Mouse (Mus musculus) CH12.LX (cell line): Measurements from ENCODE around the gene Ajm1. TPM values are rescaled to one million over a fixed set of nuclear protein-coding genes. Genes with fewer than 3 reads are reported as not detected.

ENCODE experiments used
- DNase-seq: peaks from one replicate; pipeline ENCODE4 v3.0.0-alpha.2; 2013; ENCODE audit errors: extremely low read depth
- H3K27ac ChIP-seq: 2 replicates; pipeline ENCODE4 v1.5.1; 2012; ENCODE audit warnings: low read depth, mild to moderate bottlenecking, control low read depth, moderate library complexity; ENCODE audit not compliant: insufficient read depth
- H3K27me3 ChIP-seq: replicated peaks from 2 replicates; pipeline ENCODE3; 2012; ENCODE audit warnings: inconsistent platforms
- H3K36me3 ChIP-seq, 2 experiments: replicated peaks in 1 of 2; 2 replicates each; pipeline versions ENCODE3 to v1.6.1; 2012; ENCODE audit warnings: inconsistent platforms in 1 of 2, low read length in 1 of 2, mild to moderate bottlenecking in 1 of 2, mixed read lengths in 1 of 2, moderate library complexity in 1 of 2; ENCODE audit not compliant: control insufficient read depth in 1 of 2, insufficient read depth in 1 of 2
- H3K4me1 ChIP-seq, 2 experiments: 2 replicates each; pipeline ENCODE4 v1.6.1; 2012; ENCODE audit warnings: inconsistent platforms in 1 of 2, moderate library complexity in 1 of 2; ENCODE audit not compliant: insufficient read depth in 2 of 2, control insufficient read depth in 1 of 2
- H3K4me2 ChIP-seq: 2 replicates; pipeline ENCODE4 v1.6.1; 2012; ENCODE audit warnings: low read depth, mild to moderate bottlenecking, control low read depth; ENCODE audit not compliant: poor library complexity, insufficient read depth, severe bottlenecking
- H3K4me3 ChIP-seq, 3 experiments: fragments of 150-350 bp in 1 of 3; sonication (generic) in 1 of 3; replicated peaks in 1 of 3; 2 replicates each; pipeline versions ENCODE3 to v1.5.1; 2011 to 2012; ENCODE audit warnings: low read depth in 2 of 3, low read length in 2 of 3, mild to moderate bottlenecking in 2 of 3, moderate library complexity in 2 of 3, control low read depth in 1 of 3, improper control_type of control experiment in 1 of 3, inconsistent platforms in 1 of 3, mixed read lengths in 1 of 3; ENCODE audit not compliant: poor library complexity in 1 of 3
- H3K79me2 ChIP-seq: replicated peaks from 2 replicates; pipeline ENCODE4 v1.6.1; 2012; ENCODE audit warnings: mild to moderate bottlenecking, moderate library complexity; ENCODE audit not compliant: control insufficient read depth, poor library complexity, insufficient read depth, severe bottlenecking; ENCODE audit errors: extremely low read depth
- H3K9ac ChIP-seq: 2 replicates; pipeline ENCODE4 v1.6.1; 2012; ENCODE audit warnings: low read depth, mild to moderate bottlenecking, control low read depth, moderate library complexity; ENCODE audit not compliant: insufficient read depth
- H3K9me3 ChIP-seq: replicated peaks from 2 replicates; pipeline ENCODE3; 2012; ENCODE audit warnings: low read length, inconsistent platforms, mixed read lengths
- BHLHE40 ChIP-seq: IDR thresholded peaks from 2 replicates; pipeline ENCODE4 v1.6.1; 2011; ENCODE audit warnings: mild to moderate bottlenecking, low read depth, low read length, improper control_type of control experiment
- CHD2 ChIP-seq: IDR thresholded peaks from 2 replicates; pipeline ENCODE4 v1.6.1; 2011; ENCODE audit warnings: low read length, improper control_type of control experiment
- CTCF ChIP-seq, 2 experiments: IDR thresholded peaks in 1 of 2; conservative IDR thresholded peaks in 1 of 2; 2 replicates each; pipeline ENCODE4 v1.5.1; 2011 to 2012; ENCODE audit warnings: low read depth in 2 of 2, low read length in 2 of 2, improper control_type of control experiment in 1 of 2, inconsistent platforms in 1 of 2, mild to moderate bottlenecking in 1 of 2, moderate library complexity in 1 of 2
- ELF1 ChIP-seq: IDR thresholded peaks from 2 replicates; pipeline ENCODE4 v1.6.1; 2014; ENCODE audit warnings: low read depth, mild to moderate bottlenecking, inconsistent platforms, low read length, improper control_type of control experiment
- GABPA ChIP-seq: IDR thresholded peaks from 2 replicates; pipeline ENCODE4 v1.6.1; 2012; ENCODE audit warnings: low read depth, low read length, improper control_type of control experiment, inconsistent platforms; ENCODE audit not compliant: insufficient replicate concordance
- HCFC1 ChIP-seq: IDR thresholded peaks from 2 replicates; pipeline ENCODE4 v1.6.1; 2012; ENCODE audit warnings: low read depth, mild to moderate bottlenecking, inconsistent platforms, low read length, improper control_type of control experiment
- IRF4 ChIP-seq: IDR thresholded peaks from 2 replicates; pipeline ENCODE4 v1.6.1; 2014; ENCODE audit warnings: low read depth, mild to moderate bottlenecking, inconsistent platforms, low read length, improper control_type of control experiment
- KAT2A ChIP-seq: IDR thresholded peaks from 2 replicates; pipeline ENCODE4 v1.6.1; 2012; ENCODE audit warnings: low read length, improper control_type of control experiment, inconsistent platforms; ENCODE audit not compliant: insufficient replicate concordance
- MAX ChIP-seq: IDR thresholded peaks from 2 replicates; pipeline ENCODE4 v1.6.1; 2011; ENCODE audit warnings: low read length, improper control_type of control experiment
- MEF2A ChIP-seq: IDR thresholded peaks from 2 replicates; pipeline ENCODE4 v1.6.1; 2014; ENCODE audit warnings: low read depth, mild to moderate bottlenecking, inconsistent platforms, low read length, improper control_type of control experiment, borderline replicate concordance
- NELFE ChIP-seq: IDR thresholded peaks from 2 replicates; pipeline ENCODE4 v1.6.1; 2011; ENCODE audit warnings: low read depth, low read length, improper control_type of control experiment
- NRF1 ChIP-seq: IDR thresholded peaks from 2 replicates; pipeline ENCODE4 v1.6.1; 2014; ENCODE audit warnings: low read depth, mild to moderate bottlenecking, inconsistent platforms, low read length, improper control_type of control experiment, moderate library complexity
- POLR2A ChIP-seq: IDR thresholded peaks from 2 replicates; pipeline ENCODE4 v1.6.1; 2011; ENCODE audit warnings: low read depth, mild to moderate bottlenecking, improper control_type of control experiment, low read length
- POLR2AphosphoS2 ChIP-seq: IDR thresholded peaks from 2 replicates; pipeline ENCODE4 v1.6.1; 2011; ENCODE audit warnings: low read depth, low read length, improper control_type of control experiment
- RAD21 ChIP-seq: IDR thresholded peaks from 2 replicates; pipeline ENCODE4 v1.6.1; 2011; ENCODE audit warnings: low read depth, mild to moderate bottlenecking, low read length, improper control_type of control experiment, moderate library complexity
- RCOR1 ChIP-seq: conservative IDR thresholded peaks from 2 replicates; pipeline ENCODE4 v1.6.1; 2012; ENCODE audit warnings: low read depth, mild to moderate bottlenecking, inconsistent platforms, low read length, improper control_type of control experiment
- SIN3A ChIP-seq: IDR thresholded peaks from 2 replicates; pipeline ENCODE4 v1.6.1; 2012; ENCODE audit warnings: low read length, improper control_type of control experiment, inconsistent platforms
- TBP ChIP-seq: conservative IDR thresholded peaks from 2 replicates; pipeline ENCODE4 v1.6.1; 2011; ENCODE audit warnings: low read depth, low read length, improper control_type of control experiment
- TCF12 ChIP-seq: IDR thresholded peaks from 2 replicates; pipeline ENCODE4 v1.6.1; 2014; ENCODE audit warnings: low read depth, mild to moderate bottlenecking, inconsistent platforms, low read length, improper control_type of control experiment
- UBTF ChIP-seq: IDR thresholded peaks from 2 replicates; pipeline ENCODE4 v1.6.1; 2012; ENCODE audit warnings: low read depth, mild to moderate bottlenecking, inconsistent platforms, low read length, improper control_type of control experiment, moderate library complexity
- USF1 ChIP-seq: IDR thresholded peaks from 2 replicates; pipeline ENCODE4 v1.6.1; 2014; ENCODE audit warnings: low read depth, mild to moderate bottlenecking, inconsistent platforms, low read length, improper control_type of control experiment
- USF2 ChIP-seq: conservative IDR thresholded peaks from 2 replicates; pipeline ENCODE4 v1.6.1; 2011; ENCODE audit warnings: low read depth, low read length, improper control_type of control experiment
- ZC3H11A ChIP-seq: IDR thresholded peaks from 2 replicates; pipeline ENCODE4 v1.6.1; 2012; ENCODE audit warnings: low read depth, mild to moderate bottlenecking, inconsistent platforms, low read length, improper control_type of control experiment
- ZMIZ1 ChIP-seq: IDR thresholded peaks from 2 replicates; pipeline ENCODE4 v1.6.1; 2012; ENCODE audit warnings: low read depth, mild to moderate bottlenecking, inconsistent platforms, low read length, improper control_type of control experiment
- ZNF384 ChIP-seq: IDR thresholded peaks from 2 replicates; pipeline ENCODE4 v1.6.1; 2012; ENCODE audit warnings: low read depth, low read length, improper control_type of control experiment, inconsistent platforms
- dilution Hi-C: fragments of 300-500 bp; cut with MboI; formaldehyde crosslinking; loops from 2 replicates; pipeline ENCODE4 v1.14.3; 2020; ENCODE audit warnings: low sequenced_read_pairs; ENCODE audit not compliant: extremely low pct_unique_long_range_greater_than_20kb, extremely low pct_ligation_motif_present
- in situ Hi-C: fragments of 300-500 bp; cut with MboI; formaldehyde crosslinking; loops from 3 replicates; pipeline ENCODE4 v1.14.3; 2019; ENCODE audit warnings: low sequenced_read_pairs, low pct_ligation_motif_present, low pct_unique_long_range_greater_than_20kb, mixed read lengths
- polyA plus RNA-seq: library from polyadenylated mRNA; unstranded; fragments of >175 nt; gene quantifications from 2 replicates; pipeline ENCODE4 v1.2.1, GENCODE M21; 2012; ENCODE audit warnings: low read depth; ENCODE audit not compliant: insufficient read length
- total RNA-seq, 2 experiments: library from RNA; depleted of rRNA; stranded (reverse); fragments of 300-350 nt in 1 of 2; fragments of >200 nt in 1 of 2; gene quantifications; 2 replicates each; pipeline ENCODE4 v1.2.3; 2012 to 2014

Gene Ajm1
- total and polyA plus RNA-seq, 3 experiments, result 0.31 to 1.4 (median 1.4) TPM

DNA sequence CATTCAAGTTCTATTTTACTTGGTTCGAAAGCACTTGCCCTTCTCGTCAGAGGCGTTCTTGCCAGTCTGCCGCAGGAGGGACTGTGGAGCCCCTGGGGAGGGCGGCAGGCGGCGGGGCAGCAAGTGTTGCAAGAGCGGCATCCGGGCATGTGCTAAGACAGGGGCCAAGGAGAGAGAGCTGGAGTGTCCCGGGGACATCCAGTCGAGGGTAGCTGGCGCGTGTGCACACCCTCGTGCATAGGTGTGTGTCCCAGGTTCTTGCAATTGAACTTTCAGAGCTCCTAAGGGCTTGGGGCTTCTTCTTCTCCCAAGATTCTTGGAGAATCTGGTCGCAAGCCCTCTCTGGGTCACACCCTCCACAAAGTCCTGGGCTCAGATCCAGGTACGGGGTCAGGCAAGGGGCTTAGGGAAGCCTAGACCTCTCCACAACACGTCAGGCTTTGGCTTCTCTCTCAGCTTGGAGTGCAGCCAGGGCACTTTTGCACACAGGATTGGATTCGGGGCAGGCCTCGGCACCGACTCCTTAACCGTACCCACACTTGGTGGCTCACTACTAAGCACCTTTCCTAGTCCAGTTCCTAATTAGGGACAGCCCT is 6.0 kb downstream of the Ajm1 start:
- H3K4me1 ChIP-seq, result peaks cover 5 to 29% of the 10 kb centered on the region in 2 experiments; a peak in 3 of 4 replicates
- in situ Hi-C loops, result no loop called here
- H3K36me3 ChIP-seq, result peaks cover 14 to 67% of the 10 kb centered on the region in 2 experiments
- no peaks in the 10 kb centered on the region for H3K79me2 ChIP-seq
- no peaks in the 10 kb centered on the region for H3K27me3 ChIP-seq
- H3K4me2 ChIP-seq, result peak overlapping the region; percentile 18
- peak overlapping the region; percentile 54 for H3K27ac ChIP-seq
- TF ChIP-seq CTCF (conservative IDR thresholded peaks at IDR 0.05 in 1 of 2, IDR thresholded peaks at IDR 0.05 in 1 of 2; ENCODE audit: low read depth in 2 of 2, low read length in 2 of 2), result no peak
- no peak for TF ChIP-seq BHLHE40
- no peak for TF ChIP-seq UBTF
- TF ChIP-seq GABPA, result no peak
- H3K9ac ChIP-seq, result peak overlapping the region; percentile 80
- dilution Hi-C loops, result no loop called here
- peak; percentile 47 for DNase-seq
- peaks cover 39% of the 10 kb centered on the region for H3K9me3 ChIP-seq
- peak overlapping the region; percentile 20 to 55 (median 31) for H3K4me3 ChIP-seq

DNA sequence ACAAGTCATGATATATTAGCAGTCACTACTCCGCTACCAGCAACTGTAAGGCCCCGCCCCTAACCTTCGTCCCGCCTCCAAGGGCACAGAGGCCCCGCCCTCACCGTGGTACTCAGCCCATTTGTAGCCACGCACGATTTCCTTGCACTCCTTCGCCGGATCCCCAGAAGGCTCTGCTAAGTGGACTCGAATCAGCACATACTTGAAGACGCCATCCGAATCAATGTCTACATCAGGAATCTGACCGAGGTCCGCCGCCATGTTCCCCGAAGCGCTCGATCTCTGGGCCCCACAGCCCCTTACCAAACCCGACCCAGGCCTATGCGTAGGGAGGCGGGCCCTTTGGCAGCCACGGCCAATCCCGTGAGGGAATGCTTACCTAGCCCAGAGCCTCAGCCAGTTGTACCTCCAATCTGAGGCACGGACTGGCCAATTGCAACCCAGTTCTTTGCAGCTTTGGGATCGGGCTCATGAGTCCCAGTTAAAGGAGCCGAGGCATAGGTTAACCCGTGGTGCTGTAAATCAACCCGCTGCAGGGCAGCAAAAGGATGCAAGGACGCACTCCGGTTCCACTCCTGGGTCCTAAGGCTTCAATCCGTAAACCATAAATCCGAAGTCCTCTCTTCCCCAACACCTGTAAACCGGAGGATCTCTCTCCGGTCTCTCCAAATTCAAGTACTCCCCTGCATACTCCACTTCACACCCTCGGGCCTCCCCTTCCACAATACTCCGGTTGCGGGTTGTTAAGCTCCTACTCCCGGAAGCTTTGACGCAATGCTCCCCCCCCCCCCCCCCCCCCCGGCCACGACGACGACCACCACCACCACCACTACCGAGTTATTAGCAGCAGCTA is 6.8 kb downstream of the Ajm1 start, which contains the start of the genes Mamdc4 and Phpt1:
TSS of gene Mamdc4 (minus strand) at position 267 of the 853 bp plus-strand sequence.
TSS of gene Phpt1 (minus strand) at position 646 of the 853 bp plus-strand sequence.
- peak; percentile 64; the same call in 1 of the 2 replicates for TF ChIP-seq MAX
- TF ChIP-seq USF1, result no peak
- no peak for TF ChIP-seq RAD21
- peak; percentile 25; the same call in 1 of the 2 replicates for TF ChIP-seq MEF2A
- TF ChIP-seq ZC3H11A, result no peak
- TF ChIP-seq BHLHE40, result 0 out of 2 replicates have a peak, but pooled peaks have one; percentile 3
- peak; percentile 86; the same call in 1 of the 2 replicates for TF ChIP-seq POLR2AphosphoS2
- peak; percentile 72; the same call in 1 of the 2 replicates for TF ChIP-seq KAT2A
- TF ChIP-seq TCF12, result peak; percentile 22; the same call in 1 of the 2 replicates
- TF ChIP-seq NRF1, result peak; percentile 63; the same call in 1 of the 2 replicates
- peak; percentile 74; the same call in 1 of the 2 replicates for TF ChIP-seq TBP
- TF ChIP-seq RCOR1, result no peak
- TF ChIP-seq SIN3A, result peak; percentile 63
- TF ChIP-seq ZNF384, result no peak
- peak; percentile 71 for TF ChIP-seq NELFE
- peak; percentile 71; the same call in 1 of the 2 replicates for TF ChIP-seq ZMIZ1
- no peak for TF ChIP-seq USF2
- peak; percentile 85 for TF ChIP-seq HCFC1
- TF ChIP-seq IRF4, result no peak; the same call in 1 of the 2 replicates
- TF ChIP-seq CHD2, result peak; percentile 97
- TF ChIP-seq ELF1, result peak; percentile 35; the same call in 1 of the 2 replicates
- TF ChIP-seq POLR2A, result peak; percentile 84
- Histone ChIP-seq H3K27ac (peak within 1 kb of the TSS; percentile 80), H3K4me1 (peaks cover 4 to 24% of the 10 kb centered on the region in 2 experiments; a peak in 3 of 4 replicates), H3K9ac (peak within 1 kb of the TSS; percentile 80), H3K4me3 (peak within 1 kb of the TSS; percentile 55 to 84 (median 67)), H3K36me3 (peaks cover 18 to 72% of the 10 kb centered on the region in 2 experiments), H3K79me2 (no peaks in the 10 kb centered on the region), H3K9me3 (peaks cover 36% of the 10 kb centered on the region), H3K27me3 (no peaks in the 10 kb centered on the region), H3K4me2 (peak within 1 kb of the TSS; percentile 62)
- DNase-seq, result peak; percentile 98
- dilution Hi-C loops (no loop called here), in situ Hi-C loops (no loop called here)
